Mouse (Mus musculus) heart, embryonic 13.5 days (tissue): ENCODE results near the gene Syn3. TPM values are rescaled to one million over a fixed set of nuclear protein-coding genes. Genes with fewer than 3 reads are reported as not detected.

Experiments used
- ATAC-seq: fragments of 200-750 bp; cut with Nextera tagmentation; 2 replicates; pipeline ENCODE4 v1.8.0; 2017; ENCODE audit warnings: moderate TSS enrichment; ENCODE audit not compliant: insufficient number of reproducible peaks, low FRiP score, low TSS enrichment; ENCODE audit errors: extremely low read depth
- H3K27ac ChIP-seq: fragments of 300-500 bp; sonication (generic); replicated peaks from 2 replicates; pipeline ENCODE4 v1.5.1; 2015; ENCODE audit warnings: moderate library complexity, mild to moderate bottlenecking, inconsistent platforms
- H3K27me3 ChIP-seq: fragments of 300-500 bp; sonication (generic); replicated peaks from 2 replicates; pipeline ENCODE4 v1.6.1; 2015; ENCODE audit warnings: mild to moderate bottlenecking, inconsistent platforms
- H3K36me3 ChIP-seq: fragments of 300-500 bp; sonication (generic); 2 replicates; pipeline ENCODE4 v1.6.1; 2015; ENCODE audit warnings: mild to moderate bottlenecking, inconsistent platforms
- H3K4me1 ChIP-seq: fragments of 300-500 bp; sonication (generic); 2 replicates; pipeline ENCODE4 v1.6.1; 2015; ENCODE audit warnings: inconsistent platforms
- H3K4me2 ChIP-seq: fragments of 300-500 bp; sonication (generic); 2 replicates; pipeline ENCODE4 v1.6.1; 2015; ENCODE audit warnings: inconsistent platforms, mild to moderate bottlenecking, moderate library complexity
- H3K4me3 ChIP-seq: fragments of 300-500 bp; sonication (generic); 2 replicates; pipeline ENCODE4 v1.5.1; 2015; ENCODE audit warnings: moderate library complexity, mild to moderate bottlenecking, inconsistent platforms
- H3K9ac ChIP-seq: fragments of 300-500 bp; sonication (generic); 2 replicates; pipeline ENCODE4 v1.6.1; 2015; ENCODE audit warnings: inconsistent platforms, mild to moderate bottlenecking, moderate library complexity
- H3K9me3 ChIP-seq: fragments of 300-500 bp; sonication (generic); 2 replicates; pipeline ENCODE4 v1.6.1; 2016; ENCODE audit warnings: inconsistent platforms
- WGBS: fragments of 180-500 bp; shearing (Covaris S2); methylation state at CpG from one replicate; pipeline ENCODE4 v1.1.7; 2015; ENCODE audit warnings: mixed read lengths; 5-methylcytosine and 5-hydroxymethylcytosine counted together
- polyA plus RNA-seq: library from polyadenylated mRNA; unstranded; fragments of >200 nt; fragmentation: Nextera tagmentation; extraction: Ambion mirVana; gene quantifications from 2 replicates; pipeline ENCODE4 v1.2.1, GENCODE M21; 2015

Syn3 gene
- polyA plus RNA-seq, 1 experiment from 2014 or later, result 1.5 TPM

GRCm38 (mm10) chr10:86463538-86464199 is 35.0 kb downstream of the Syn3 start:
- Histone ChIP-seq H3K27me3 (peaks cover 25% of the 10 kb centered on the region), H3K9me3 (no peaks in the 10 kb centered on the region), H3K36me3 (no peaks in the 10 kb centered on the region), H3K27ac (no peak overlapping the region), H3K4me3 (no peak overlapping the region), H3K4me1 (peaks cover 6% of the 10 kb centered on the region), H3K4me2 (0 out of 2 replicates have a peak overlapping the region, but pooled peaks have one; percentile 24), H3K9ac (peak overlapping the region; percentile 50; the same call in 1 of the 2 replicates)
- no peak for ATAC-seq
- WGBS, result 16% methylated on average over 5 of the region's 5 CpGs

- H3K4me2 ChIP-seq, result no peak overlapping the region
- peaks cover 20% of the 10 kb centered on the region for H3K4me1 ChIP-seq
- no peak overlapping the region for H3K9ac ChIP-seq
- no peaks in the 10 kb centered on the region for H3K9me3 ChIP-seq
- no peaks in the 10 kb centered on the region for H3K36me3 ChIP-seq
- H3K27me3 ChIP-seq, result peaks cover 15% of the 10 kb centered on the region; the same call in 1 of the 2 replicates
- no peak for ATAC-seq
- H3K4me3 ChIP-seq, result no peak overlapping the region
- H3K27ac ChIP-seq, result no peak overlapping the region
- 60% methylated on average over 1 of the region's 1 CpGs for WGBS
Observed at GRCm38 (mm10) chr10:86459643-86460042, 39.1 kb downstream of the Syn3 start.

GRCm38 (mm10) chr10:86457665-86458209 is 41.0 kb downstream of the Syn3 start:
- no peak overlapping the region for H3K4me3 ChIP-seq
- 0 out of 2 replicates have a peak overlapping the region, but pooled peaks have one; percentile 10 for H3K9ac ChIP-seq
- H3K4me1 ChIP-seq, result peaks cover 14% of the 10 kb centered on the region
- H3K27me3 ChIP-seq, result peaks cover 16% of the 10 kb centered on the region; the same call in 1 of the 2 replicates
- ATAC-seq, result no peak
- H3K27ac ChIP-seq, result no peak overlapping the region
- no peaks in the 10 kb centered on the region for H3K9me3 ChIP-seq
- H3K36me3 ChIP-seq, result no peaks in the 10 kb centered on the region
- H3K4me2 ChIP-seq, result no peak overlapping the region

- peaks cover 12% of the 10 kb centered on the region; the same call in 1 of the 2 replicates for H3K27me3 ChIP-seq
- no peak overlapping the region for H3K27ac ChIP-seq
- 0 out of 2 replicates have a peak overlapping the region, but pooled peaks have one; percentile 10 for H3K9ac ChIP-seq
- H3K4me3 ChIP-seq, result no peak overlapping the region
- no peak for ATAC-seq
- H3K4me2 ChIP-seq, result no peak overlapping the region
- H3K4me1 ChIP-seq, result peaks cover 14% of the 10 kb centered on the region
- no peaks in the 10 kb centered on the region for H3K9me3 ChIP-seq
- 24% methylated on average over 4 of the region's 4 CpGs for WGBS
- H3K36me3 ChIP-seq, result no peaks in the 10 kb centered on the region
Observed at GRCm38 (mm10) chr10:86457195-86457594, 41.5 kb downstream of the Syn3 start.

- no peak for ATAC-seq
- peaks cover 20% of the 10 kb centered on the region for H3K4me1 ChIP-seq
- no peak overlapping the region for H3K9ac ChIP-seq
- no peaks in the 10 kb centered on the region for H3K9me3 ChIP-seq
- H3K4me2 ChIP-seq, result no peak overlapping the region
- H3K27ac ChIP-seq, result no peak overlapping the region
- no peaks in the 10 kb centered on the region for H3K36me3 ChIP-seq
- 37% methylated on average over 5 of the region's 5 CpGs for WGBS
- peaks cover 9% of the 10 kb centered on the region; the same call in 1 of the 2 replicates for H3K27me3 ChIP-seq
- H3K4me3 ChIP-seq, result no peak overlapping the region
Observed at GRCm38 (mm10) chr10:86455296-86456055, 43.2 kb downstream of the Syn3 start.

- no peak overlapping the region for H3K4me2 ChIP-seq
- peaks cover 16% of the 10 kb centered on the region for H3K4me1 ChIP-seq
- no peak overlapping the region for H3K9ac ChIP-seq
- no peak for ATAC-seq
- H3K27me3 ChIP-seq, result peaks cover 9% of the 10 kb centered on the region; the same call in 1 of the 2 replicates
- no peaks in the 10 kb centered on the region for H3K9me3 ChIP-seq
- no peak overlapping the region for H3K27ac ChIP-seq
- H3K36me3 ChIP-seq, result no peaks in the 10 kb centered on the region
- WGBS, result 26% methylated on average over 6 of the region's 6 CpGs
- no peak overlapping the region for H3K4me3 ChIP-seq
Observed at GRCm38 (mm10) chr10:86452326-86452995, 46.2 kb downstream of the Syn3 start.

- Histone ChIP-seq H3K36me3 (no peaks in the 10 kb centered on the region), H3K9ac (no peak overlapping the region), H3K4me2 (no peak overlapping the region), H3K27ac (no peak overlapping the region), H3K4me1 (peaks cover 9% of the 10 kb centered on the region; the same call in 1 of the 2 replicates), H3K27me3 (peaks cover 9% of the 10 kb centered on the region; the same call in 1 of the 2 replicates), H3K9me3 (no peaks in the 10 kb centered on the region), H3K4me3 (no peak overlapping the region)
- 83% methylated on average over 5 of the region's 5 CpGs for WGBS
- no peak for ATAC-seq
Observed at GRCm38 (mm10) chr10:86451294-86451693, 47.4 kb downstream of the Syn3 start.

GRCm38 (mm10) chr10:86446649-86447048 is 52.0 kb downstream of the Syn3 start:
- H3K9ac ChIP-seq, result no peak overlapping the region
- H3K4me3 ChIP-seq, result no peak overlapping the region
- no peaks in the 10 kb centered on the region for H3K9me3 ChIP-seq
- H3K4me2 ChIP-seq, result no peak overlapping the region
- H3K27ac ChIP-seq, result no peak overlapping the region
- H3K36me3 ChIP-seq, result no peaks in the 10 kb centered on the region
- no peaks in the 10 kb centered on the region for H3K27me3 ChIP-seq
- no peak for ATAC-seq
- 0 out of 2 replicates have a peak, but pooled peaks cover 5% of the 10 kb centered on the region for H3K4me1 ChIP-seq

GRCm38 (mm10) chr10:86445207-86445606 is 53.5 kb downstream of the Syn3 start:
- no peaks in the 10 kb centered on the region for H3K9me3 ChIP-seq
- no peak overlapping the region for H3K4me2 ChIP-seq
- ATAC-seq, result no peak
- no peak overlapping the region for H3K4me3 ChIP-seq
- no peaks in the 10 kb centered on the region for H3K27me3 ChIP-seq
- WGBS, result 61% methylated on average over 2 of the region's 2 CpGs
- H3K9ac ChIP-seq, result no peak overlapping the region
- no peak overlapping the region for H3K27ac ChIP-seq
- no peaks in the 10 kb centered on the region for H3K4me1 ChIP-seq
- H3K36me3 ChIP-seq, result no peaks in the 10 kb centered on the region

GRCm38 (mm10) chr10:86444665-86445064 is 54.0 kb downstream of the Syn3 start:
- Histone ChIP-seq H3K4me2 (no peak overlapping the region), H3K27ac (no peak overlapping the region), H3K4me3 (no peak overlapping the region), H3K9ac (no peak overlapping the region), H3K4me1 (no peaks in the 10 kb centered on the region), H3K36me3 (no peaks in the 10 kb centered on the region), H3K27me3 (no peaks in the 10 kb centered on the region), H3K9me3 (no peaks in the 10 kb centered on the region)
- ATAC-seq, result no peak
- 63% methylated on average over 3 of the region's 3 CpGs for WGBS

GRCm38 (mm10) chr10:86441765-86442164 is 56.9 kb downstream of the Syn3 start:
- Histone ChIP-seq H3K9me3 (no peaks in the 10 kb centered on the region), H3K4me2 (no peak overlapping the region), H3K27ac (no peak overlapping the region), H3K9ac (no peak overlapping the region), H3K27me3 (no peaks in the 10 kb centered on the region), H3K4me3 (no peak overlapping the region), H3K4me1 (no peaks in the 10 kb centered on the region), H3K36me3 (no peaks in the 10 kb centered on the region)
- no peak for ATAC-seq
- WGBS, result 72% methylated on average over 3 of the region's 3 CpGs
